Mouse (Mus musculus) 416B (cell line): ENCODE measurements around the gene Cpt1a.

Experiments used
- DNase-seq: peaks from one replicate; pipeline ENCODE4 v3.0.0; 2011; ENCODE audit warnings: low read depth

Gene Cpt1a

DNA sequence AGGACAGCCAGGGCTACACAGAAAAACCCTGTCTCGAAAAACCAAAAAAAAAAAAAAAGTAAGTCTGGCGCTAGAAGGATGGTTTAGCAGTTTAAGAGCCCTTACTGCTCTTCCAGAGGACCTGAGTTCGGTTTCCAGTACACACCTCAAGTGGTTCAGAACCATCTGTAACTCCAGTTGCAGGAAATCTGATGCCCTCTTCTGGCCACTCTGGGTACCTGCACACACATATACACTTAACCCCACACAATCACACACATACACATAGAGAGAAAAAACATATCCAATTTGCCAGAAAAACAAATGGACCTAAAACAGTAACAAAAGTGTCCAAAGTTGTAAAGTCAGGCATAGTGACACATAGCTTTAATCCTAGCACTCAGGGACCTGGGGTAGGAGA lies 43.0 kb downstream of the Cpt1a start:
- DNase-seq, result peak; percentile 22

DNA sequence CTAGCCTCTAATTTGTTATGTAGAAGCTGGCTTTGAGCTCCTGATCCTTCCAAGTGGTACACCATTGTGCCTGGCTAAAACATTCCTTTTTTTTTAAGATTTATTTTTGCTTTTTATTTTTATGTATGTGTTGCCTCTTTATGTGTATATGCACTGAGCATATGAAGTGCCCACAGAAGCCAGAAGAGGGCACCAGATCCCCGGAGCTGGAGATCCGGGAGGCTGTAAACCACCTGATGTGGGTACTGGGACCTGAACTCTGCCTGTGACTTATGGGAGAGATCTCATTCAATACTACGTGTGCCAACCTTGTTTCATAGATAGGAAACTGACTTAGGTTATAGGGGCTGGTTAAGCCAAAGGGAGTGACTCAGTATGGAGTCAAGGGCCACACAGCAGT lies 46.1 kb downstream of the Cpt1a start:
- no peak for DNase-seq

DNA sequence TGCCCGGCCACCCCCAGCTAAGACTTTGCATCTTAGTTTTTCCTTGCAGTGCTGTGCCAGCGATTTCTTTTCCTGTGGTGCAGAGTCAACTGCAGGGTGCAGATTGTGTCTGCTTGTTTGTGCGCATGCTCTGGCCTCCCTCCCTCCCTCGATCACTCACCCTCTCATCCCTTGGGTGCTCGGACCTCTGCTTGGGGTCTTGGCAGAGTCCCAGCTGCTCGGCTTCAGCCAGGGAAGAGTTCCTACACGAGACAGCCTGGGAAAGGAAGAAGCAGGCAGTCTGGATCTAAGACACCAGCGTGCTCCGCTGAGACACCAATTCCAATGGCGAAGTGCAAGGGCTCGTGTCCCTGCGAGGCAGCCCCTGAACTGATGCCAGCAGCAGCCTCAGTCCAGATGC lies 51.2 kb downstream of the Cpt1a start:
- no peak for DNase-seq

DNA sequence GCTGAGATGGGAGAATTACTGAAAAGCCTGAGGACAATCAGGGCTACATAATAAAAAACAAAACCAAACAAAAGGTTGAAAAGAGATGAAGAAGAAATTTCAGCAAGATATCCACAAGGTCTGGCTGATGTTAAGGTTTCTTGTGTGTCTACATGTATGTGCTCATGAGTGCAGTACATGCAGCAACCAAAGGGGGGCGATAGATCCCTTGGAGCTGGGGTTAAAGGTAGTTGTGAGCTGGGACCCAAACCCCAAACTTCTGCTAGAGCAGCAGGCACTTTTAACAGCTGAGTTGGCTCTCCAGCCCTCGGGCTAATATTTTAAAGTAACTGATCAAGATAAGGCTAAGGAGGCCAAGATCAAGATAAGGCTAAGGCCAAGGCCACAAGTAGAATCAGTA lies 51.9 kb downstream of the Cpt1a start:
- DNase-seq, result peak; percentile 45

DNA sequence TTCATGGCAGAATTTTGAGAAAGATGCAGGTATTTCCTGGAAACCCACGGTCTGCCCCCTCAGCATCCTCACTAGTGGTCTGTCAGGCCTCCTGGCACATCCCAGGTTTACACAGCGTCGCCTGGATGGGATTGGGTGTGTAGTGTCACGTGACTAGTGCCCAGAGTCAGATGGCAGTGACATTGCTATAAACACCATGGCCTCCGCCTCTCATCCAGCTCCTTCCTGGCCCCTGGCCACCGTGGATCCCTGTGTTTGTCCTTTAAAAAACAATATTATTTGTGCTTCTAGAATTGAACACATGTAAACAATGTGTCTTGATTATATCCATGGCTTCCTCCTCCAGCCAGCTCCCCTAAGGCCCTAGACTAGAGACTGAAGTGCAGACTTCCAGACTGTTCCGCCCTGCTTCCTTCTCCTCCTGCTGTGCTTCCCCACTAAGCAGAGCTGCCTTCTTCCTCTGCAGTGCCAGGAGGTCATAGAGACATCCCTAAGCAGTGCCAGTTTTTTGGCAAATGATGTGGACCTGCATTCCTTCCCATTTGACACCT lies 53.9 kb downstream of the Cpt1a start:
- no peak for DNase-seq

DNA sequence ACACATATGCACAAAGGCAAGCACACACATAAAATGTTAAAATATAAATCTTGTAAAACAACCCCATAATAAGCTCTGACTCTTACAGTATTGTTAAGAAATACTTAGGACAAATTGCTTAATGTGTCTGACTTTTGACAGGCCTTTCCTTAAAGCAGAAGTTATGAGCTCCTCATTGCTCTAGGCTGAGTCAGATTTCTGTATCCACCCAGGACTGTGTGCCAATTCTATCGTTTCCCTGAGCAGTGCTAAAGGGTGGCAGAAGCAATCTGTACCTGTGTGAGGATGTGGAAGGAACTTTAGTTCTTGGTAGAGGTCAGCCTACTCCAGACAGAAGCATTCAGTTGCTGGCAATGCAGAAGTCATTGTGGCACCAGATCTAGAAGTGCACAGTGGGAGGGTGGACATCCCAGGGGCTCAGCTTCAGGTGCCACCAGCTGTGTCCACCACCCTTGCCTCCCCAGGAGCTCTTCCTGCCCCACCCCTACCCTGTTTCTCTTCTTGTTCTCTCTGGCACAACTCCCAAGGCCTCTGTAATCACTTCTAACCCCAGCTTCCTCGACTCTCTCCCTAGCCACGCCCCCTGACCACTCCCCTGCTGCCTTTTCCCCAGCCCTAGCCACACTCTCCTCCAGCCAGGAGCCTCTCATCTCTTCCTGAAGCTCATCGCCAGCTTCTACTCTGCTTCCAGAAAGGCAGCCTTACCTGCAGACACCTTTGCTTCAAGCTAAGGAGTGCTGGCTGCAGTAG lies 55.0 kb downstream of the Cpt1a start:
- DNase-seq, result peak; percentile 78

DNA sequence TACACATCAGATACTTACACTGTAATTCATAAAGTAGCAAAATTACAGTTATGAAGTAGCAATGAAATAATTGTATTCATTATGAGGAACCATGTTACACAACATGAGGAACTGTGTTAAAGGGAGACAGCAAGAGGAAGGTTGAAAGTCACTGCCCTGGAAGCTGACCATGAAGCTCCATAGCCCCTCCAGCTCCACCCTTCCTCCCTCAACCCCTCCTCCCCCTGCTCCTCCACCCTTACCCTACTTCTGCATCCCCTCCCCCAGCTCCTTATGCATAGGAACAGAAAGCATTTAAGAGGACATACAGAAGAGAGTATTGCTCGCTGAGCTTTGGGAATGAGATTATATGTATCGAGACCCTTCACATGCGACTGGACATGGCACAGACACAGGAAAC lies 56.5 kb downstream of the Cpt1a start:
- DNase-seq, result peak; percentile 33

DNA sequence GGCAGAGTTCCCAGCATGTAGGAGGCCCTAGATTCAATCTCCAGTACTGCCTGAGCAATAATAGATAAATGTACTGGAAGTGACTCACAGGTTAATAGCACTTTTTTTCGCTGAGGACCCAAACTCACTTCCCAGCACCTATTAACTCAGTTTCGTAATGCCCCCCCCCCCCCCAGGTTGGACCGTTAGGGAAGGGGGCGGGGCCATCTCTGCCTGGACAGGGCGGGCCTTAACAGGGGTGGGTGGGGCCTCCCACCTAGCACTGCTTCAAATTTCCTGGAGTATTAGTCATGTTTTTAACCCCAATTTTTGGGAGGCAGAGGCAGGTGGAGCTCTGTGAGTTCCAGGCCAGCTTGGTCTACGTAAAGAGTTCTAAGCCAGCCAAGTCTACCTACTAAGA lies 65.9 kb downstream of the Cpt1a start:
- peak; percentile 75 for DNase-seq

DNA sequence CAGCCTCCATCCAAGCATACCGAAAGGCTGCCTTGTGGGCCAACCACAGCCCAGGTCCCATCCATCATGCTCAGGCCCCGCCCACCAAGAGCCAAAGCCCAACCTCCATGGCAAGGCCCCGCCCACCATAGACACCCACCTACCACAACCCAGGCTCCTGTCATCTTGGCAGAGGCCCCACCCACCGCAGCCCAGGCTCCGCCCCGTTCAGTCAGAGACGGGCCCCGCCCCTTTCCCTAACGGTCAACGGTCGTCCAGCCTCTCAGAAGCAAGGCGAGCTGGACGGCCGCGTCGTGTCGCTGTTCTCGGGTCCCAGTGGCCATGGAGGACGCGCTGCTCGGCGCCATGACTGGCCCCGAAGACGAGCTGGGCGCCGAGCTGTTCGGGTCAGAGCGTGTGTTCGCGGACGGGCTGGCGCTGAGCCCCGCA lies 66.5 kb downstream of the Cpt1a start, which contains the start of gene Tesmin:
Tesmin (plus strand) TSS at position 229 of the 429 bp plus-strand sequence.
- DNase-seq, result peak; percentile 95

DNA sequence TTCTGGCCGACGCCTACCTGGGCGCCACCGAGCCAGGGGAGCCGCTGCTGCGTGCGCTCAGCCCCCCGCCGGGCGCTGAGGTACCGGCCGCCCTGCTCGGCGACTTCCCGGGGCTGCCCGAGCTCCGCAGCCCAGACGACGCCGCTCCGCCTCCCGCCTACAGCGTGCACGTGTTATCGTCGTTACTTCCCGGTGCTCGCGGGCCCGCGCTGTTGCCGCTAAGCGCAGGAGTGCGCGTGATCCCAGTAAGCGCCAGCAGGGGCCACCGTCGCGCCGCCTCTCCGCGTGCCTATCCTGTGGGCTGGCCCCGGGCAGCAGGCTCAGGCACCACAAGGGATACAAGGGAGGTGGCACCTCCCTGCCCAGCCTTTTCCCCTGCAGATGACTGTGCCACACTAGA lies 67.0 kb downstream of the Cpt1a start:
- DNase-seq, result peak; percentile 90

DNA sequence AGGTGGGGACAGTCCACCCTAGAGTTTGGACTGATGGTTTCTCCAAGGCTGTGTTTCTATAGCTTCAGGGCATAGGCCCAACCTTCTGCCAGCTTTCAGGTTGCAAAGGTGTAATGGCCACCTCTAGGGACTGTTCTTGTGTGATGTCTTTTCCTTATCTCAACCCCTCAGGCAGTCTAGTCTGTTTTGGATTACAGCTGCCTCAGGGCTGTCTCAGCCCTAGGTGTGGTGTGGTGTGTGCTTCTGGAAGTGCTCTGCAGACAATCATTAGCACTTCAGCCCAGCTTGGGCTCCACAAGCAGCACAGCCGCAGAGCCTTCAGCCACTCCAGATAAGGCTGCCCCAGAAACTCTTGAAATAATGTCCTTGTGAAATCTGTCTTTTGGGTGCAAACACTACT lies 70.2 kb downstream of the Cpt1a start:
- DNase-seq, result no peak

DNA sequence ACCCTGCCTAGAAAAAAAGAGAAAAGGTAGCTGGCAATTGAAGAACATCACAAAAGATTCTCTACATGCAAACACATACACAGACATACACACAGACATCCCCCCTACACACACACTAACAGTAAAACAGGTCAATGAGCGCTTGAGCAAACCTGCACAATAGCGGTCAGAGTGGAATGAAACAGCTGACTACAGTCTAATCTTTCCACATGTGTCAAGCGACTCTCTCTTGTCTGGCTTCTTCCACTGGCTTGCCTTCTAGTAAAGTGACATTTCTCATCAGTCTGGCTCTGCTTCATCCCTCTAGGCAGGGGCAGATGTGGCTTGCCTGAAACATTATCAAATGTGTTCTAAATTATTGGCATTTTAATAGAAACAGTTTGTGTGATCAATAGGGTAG lies 72.1 kb downstream of the Cpt1a start:
- DNase-seq, result no peak

DNA sequence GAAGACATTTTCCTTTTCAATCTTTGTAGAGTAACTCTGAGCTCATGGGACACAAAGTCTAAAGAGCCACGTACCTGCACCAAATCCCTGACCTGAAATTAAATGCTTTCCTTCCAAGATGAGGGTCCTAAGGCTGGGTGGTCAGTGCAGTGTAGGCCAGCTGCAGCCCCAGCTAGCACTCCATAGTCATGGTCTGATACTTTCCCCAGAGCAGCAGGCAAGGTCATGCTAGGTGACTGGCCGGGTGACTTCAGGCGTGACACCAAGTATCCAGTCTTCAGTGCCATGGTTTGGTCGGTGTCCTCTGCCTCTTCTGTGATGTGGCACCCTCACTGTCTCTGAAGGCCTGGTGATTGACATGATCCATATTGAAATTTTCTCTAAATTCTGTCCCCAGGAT lies 77.9 kb downstream of the Cpt1a start:
- no peak for DNase-seq

DNA sequence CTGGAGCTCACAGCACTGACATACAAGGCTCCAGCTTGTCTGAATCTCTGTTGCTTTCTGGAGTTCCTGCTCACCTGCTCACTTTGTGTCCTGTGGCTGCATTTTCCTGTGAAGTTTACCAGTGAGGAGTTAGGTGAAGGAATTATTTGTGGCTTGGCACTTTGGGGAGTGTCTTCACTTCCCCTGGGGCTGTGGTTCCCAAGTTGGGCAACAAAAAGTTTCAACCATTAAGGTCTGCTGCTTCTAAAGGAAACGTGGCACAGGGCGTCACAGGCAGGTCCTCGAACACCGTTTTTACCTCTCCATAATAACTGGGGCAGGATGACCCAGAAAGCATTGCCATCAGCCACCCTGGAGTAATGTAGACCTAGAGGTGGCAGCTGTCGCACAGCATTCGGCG lies 79.4 kb downstream of the Cpt1a start:
- no peak for DNase-seq

DNA sequence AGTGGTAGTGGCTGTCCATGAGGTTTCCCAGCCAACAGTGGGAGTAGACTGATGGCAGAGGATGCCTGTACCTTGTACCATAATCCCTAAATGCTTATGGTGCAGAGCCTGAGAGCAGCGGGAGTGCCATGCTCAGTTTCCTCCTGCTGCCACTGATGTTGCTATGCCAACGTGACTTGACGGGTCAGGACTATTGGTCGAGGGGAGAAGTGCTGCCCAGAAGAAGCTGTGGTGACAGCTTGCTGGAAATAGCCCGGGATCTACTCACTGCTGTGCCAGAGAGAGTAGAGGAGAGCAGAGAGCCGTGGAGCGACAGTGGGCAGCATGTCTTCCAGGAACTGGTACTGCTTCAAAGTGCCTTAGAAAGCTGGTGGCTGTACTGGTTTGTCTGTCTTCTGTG lies 79.8 kb downstream of the Cpt1a start:
- no peak for DNase-seq

DNA sequence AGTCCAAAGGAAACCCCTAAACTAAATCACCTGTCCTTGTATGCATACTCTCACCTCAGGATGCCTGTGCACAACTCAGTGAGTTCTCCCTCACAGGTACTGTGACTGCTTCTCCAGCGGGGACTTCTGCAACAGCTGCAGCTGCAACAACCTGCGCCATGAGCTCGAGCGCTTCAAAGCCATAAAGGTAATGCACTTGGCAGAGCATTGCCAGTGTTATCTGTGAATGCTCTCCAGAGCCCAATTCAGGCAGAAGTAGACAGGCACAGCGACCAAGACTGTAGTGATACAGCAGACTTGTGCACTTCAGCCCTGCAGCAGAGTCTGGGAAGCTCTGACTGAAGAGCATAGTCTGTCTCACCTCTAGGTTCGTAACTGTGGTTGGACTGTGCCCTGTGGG lies 80.3 kb downstream of the Cpt1a start:
- no peak for DNase-seq

DNA sequence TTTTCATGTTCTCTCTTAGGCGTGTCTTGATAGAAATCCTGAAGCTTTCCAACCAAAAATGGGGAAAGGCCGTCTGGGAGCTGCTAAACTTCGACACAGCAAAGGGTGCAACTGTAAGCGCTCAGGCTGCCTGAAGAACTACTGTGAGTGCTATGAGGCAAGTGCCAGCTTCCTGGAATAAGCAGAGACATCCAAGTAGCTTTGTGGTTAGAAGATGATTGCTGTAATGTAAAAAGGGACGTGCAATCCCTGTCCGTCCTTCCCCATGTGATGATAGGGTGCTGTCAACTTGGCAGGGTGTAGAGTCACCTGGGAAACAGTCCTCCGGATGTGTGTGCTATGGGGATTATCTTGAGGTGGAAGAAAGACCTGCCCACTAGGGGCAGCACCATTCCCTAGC lies 81.9 kb downstream of the Cpt1a start:
- no peak for DNase-seq

DNA sequence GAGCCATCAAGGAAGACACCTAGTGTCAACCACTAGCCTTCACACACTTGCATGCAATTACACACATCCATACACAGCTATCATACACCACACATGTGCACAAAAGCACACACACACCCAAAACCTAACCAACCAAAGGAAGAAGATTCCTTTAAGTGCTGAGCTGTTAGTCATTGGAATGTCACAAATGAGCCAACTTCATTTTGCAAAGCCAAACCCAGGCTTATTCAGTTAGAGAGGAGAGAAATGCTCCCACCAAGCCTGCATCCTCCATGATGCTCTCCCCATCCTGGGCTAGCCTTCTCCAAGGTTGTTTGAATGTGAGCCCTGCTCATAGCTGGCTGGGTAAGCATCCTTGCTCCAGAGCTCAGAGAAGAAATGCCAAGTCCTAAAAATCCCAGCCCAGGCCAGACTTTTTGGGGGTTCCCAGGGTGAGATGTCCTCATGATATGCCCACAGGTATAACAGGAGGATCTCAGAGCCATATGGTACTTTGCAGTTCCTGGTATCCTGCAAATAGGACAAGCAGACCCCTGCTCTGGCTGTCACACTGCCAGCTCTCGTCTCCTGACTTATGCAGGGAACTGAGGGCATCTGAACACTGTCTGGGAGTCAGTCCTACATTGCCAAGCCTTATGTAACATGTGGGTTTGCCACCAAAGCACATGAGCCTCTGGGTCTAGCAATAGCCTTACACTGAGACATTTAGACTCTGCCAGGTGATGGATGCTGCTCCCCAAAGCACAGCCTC lies 83.6 kb downstream of the Cpt1a start:
- no peak for DNase-seq

DNA sequence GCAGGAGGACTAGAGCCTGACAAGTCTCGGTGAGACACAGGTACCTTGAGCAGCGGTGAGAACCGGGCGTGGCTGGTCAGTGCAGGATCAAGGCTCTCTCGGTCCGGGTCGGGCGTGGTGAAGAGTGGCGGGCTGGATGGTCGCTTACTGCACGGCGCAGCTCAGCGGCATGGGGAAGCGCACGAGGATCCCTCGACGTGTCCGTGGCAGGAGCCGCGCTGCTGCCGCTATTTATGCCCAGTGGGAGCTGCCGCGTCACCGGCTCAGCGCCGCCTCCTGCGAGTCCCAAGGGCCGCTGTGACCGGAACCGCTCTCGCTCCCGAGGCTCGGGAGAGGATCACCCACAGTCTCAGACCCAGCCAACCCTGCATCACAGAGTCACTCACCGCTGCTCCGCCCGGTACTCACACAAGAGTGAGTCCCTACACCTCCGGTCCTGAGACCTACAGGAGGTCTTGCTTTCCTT lies 92.2 kb downstream of the Cpt1a start, which contains the start of gene Gal:
Gal (minus strand) TSS at position 277 of the 466 bp plus-strand sequence.
- DNase-seq, result no peak

DNA sequence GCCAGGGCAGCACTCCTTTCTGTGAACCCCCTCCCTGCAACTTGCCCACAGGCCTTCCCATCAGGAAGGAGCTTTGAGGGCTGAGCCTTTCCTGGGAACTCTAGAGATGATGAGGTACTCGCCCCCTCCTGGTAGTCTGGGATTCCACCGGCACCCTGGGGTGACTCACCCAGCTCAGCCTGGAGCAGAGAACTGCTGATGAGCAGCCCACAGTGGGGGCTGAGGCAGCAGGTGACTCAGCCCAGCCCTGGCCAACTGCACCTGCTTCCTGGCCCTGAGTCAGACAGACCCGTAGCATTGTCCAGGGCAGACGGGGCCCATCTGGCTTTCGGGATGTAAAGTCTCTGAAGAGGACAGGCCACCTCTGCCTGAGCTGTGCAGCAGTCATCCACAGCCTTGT lies 97.1 kb downstream of the Cpt1a start:
- DNase-seq, result peak; percentile 56

DNA sequence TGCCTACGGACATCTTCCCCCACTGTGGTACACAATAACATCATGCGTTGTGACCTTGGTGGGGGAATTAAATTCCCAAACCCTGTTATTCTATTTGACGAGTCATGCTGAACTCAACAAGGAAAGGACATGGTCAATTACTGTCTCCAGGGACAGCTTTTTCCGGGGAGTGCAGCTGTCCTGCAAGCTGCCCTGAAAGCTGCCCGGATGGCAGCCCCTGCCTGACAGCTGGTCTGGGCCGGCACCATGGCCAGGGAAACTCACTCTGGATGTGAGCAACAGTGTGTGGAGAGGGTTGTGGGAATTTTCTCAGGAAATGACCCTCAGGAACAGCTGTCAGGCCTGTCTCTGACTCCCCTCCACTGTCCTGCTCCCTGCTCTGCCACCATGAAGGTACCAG lies 100.4 kb downstream of the Cpt1a start:
- no peak for DNase-seq

DNA sequence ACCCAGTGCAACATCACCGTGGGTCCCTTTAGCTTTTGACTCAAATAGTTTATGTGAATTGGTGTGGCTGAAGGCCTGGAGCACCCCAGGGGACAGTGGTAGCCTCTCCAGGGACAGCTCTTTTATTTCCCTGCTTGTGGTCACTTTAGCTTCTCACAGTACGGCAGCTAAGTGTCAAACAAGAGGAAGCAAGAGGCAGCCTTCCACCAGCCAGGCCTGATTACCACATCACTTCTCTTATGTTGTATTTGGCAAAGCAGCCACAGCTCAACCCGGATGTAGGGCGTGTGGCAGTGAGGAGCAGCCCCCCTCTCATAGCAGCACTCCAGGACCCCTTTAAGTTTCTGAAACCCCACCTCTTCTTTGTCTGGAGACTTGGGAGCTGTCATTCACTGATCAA lies 100.8 kb downstream of the Cpt1a start:
- peak; percentile 62 for DNase-seq

DNA sequence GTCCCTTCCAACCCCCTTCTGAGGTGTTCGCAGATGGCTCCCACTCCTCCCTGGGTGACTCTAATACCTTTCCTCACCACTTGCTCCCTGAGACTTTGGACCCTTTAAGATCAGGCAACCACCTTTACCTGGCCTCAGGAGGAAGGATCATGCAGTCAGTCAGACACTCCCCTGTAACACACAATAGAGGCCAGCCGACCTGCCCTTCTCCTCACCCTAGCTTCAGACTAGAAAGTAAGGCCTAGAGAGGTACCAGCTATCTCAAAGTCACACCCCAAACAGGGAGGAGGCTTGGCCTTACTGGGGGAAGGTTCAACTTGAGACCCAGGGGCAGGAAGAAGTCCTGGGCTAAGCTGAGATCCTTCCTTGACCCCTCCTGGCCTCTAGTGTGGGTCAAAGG lies 102.1 kb downstream of the Cpt1a start:
- no peak for DNase-seq
